Mouse (Mus musculus) lung, embryonic 14.5 days (tissue): ENCODE results near the gene Ctrc. TPM values are rescaled to one million over a fixed set of nuclear protein-coding genes. Genes with fewer than 3 reads are reported as not detected.

Experiments used
- ATAC-seq: fragments of 200-750 bp; cut with Nextera tagmentation; 2 replicates; pipeline ENCODE4 v1.8.0; 2017; ENCODE audit warnings: mild to moderate bottlenecking, moderate TSS enrichment, moderate library complexity; ENCODE audit not compliant: insufficient read depth
- DNase-seq: peaks from one replicate; pipeline ENCODE4 v3.0.0-alpha.2; 2015
- H3K27ac ChIP-seq: fragments of 300-500 bp; sonication (generic); 2 replicates; pipeline ENCODE4 v1.5.1; 2014; ENCODE audit warnings: low read depth, mild to moderate bottlenecking, moderate library complexity
- H3K27me3 ChIP-seq: fragments of 300-500 bp; sonication (generic); 2 replicates; pipeline ENCODE4 v1.6.1; 2014; ENCODE audit warnings: low read length, control low read depth; ENCODE audit not compliant: insufficient read depth
- H3K36me3 ChIP-seq: fragments of 300-500 bp; sonication (generic); 2 replicates; pipeline ENCODE4 v1.6.1; 2014; ENCODE audit warnings: control low read depth; ENCODE audit not compliant: insufficient read depth
- H3K4me1 ChIP-seq: fragments of 300-500 bp; sonication (generic); 2 replicates; pipeline ENCODE4 v1.6.1; 2014; ENCODE audit warnings: antibody characterized with exemption, control low read depth; ENCODE audit not compliant: insufficient read depth
- H3K4me2 ChIP-seq: fragments of 300-500 bp; sonication (generic); 2 replicates; pipeline ENCODE4 v1.6.1; 2014; ENCODE audit warnings: mild to moderate bottlenecking
- H3K4me3 ChIP-seq: fragments of 300-500 bp; sonication (generic); 2 replicates; pipeline ENCODE4 v1.5.1; 2014; ENCODE audit warnings: low read depth, low read length
- H3K9ac ChIP-seq: fragments of 300-500 bp; sonication (generic); 2 replicates; pipeline ENCODE4 v1.6.1; 2014
- H3K9me3 ChIP-seq: fragments of 300-500 bp; sonication (generic); 2 replicates; pipeline ENCODE4 v1.6.1; 2016; ENCODE audit warnings: low read depth, low read length, control low read depth
- CTCF ChIP-seq: IDR thresholded peaks from 2 replicates; pipeline ENCODE4 v1.5.1; 2016; ENCODE audit warnings: antibody characterized with exemption, low read depth
- WGBS: fragments of 180-500 bp; shearing (Covaris S2); extraction: QIAGEN DNeasy Blood & Tissue Kit; methylation state at CpG from one replicate; pipeline ENCODE4 v1.1.7; 2014; 5-methylcytosine and 5-hydroxymethylcytosine counted together
- polyA plus RNA-seq: library from polyadenylated mRNA; unstranded; fragments of >200 nt; fragmentation: Nextera tagmentation; extraction: Ambion mirVana; gene quantifications from 2 replicates; pipeline ENCODE4 v1.2.1, GENCODE M21; 2014

Gene Ctrc
- polyA plus RNA-seq, 1 experiment from 2014 or later, result not detected

- Histone ChIP-seq H3K4me1 (peaks cover 11% of the 10 kb centered on the region), H3K36me3 (peaks cover 28% of the 10 kb centered on the region), H3K27me3 (no peaks in the 10 kb centered on the region), H3K9me3 (no peaks in the 10 kb centered on the region), H3K4me3 (no peak overlapping the region), H3K4me2 (no peak overlapping the region), H3K9ac (no peak overlapping the region), H3K27ac (no peak overlapping the region)
- no peak for ATAC-seq
- TF ChIP-seq CTCF, result no peak
- WGBS, result 81% methylated on average over 17 of the region's 17 CpGs
- DNase-seq, result no peak
Observed at GRCm38 (mm10) chr4:141861591-141862295, 15.6 kb upstream of the Ctrc start.

GRCm38 (mm10) chr4:141860246-141860841, 14.2 kb upstream of the Ctrc start:
- Histone ChIP-seq H3K27me3 (no peaks in the 10 kb centered on the region), H3K9ac (no peak overlapping the region), H3K9me3 (no peaks in the 10 kb centered on the region), H3K27ac (no peak overlapping the region), H3K4me3 (no peak overlapping the region), H3K36me3 (peaks cover 25% of the 10 kb centered on the region), H3K4me2 (no peak overlapping the region), H3K4me1 (0 out of 2 replicates have a peak, but pooled peaks cover 5% of the 10 kb centered on the region)
- no peak for ATAC-seq
- 70% methylated on average over 19 of the region's 19 CpGs for WGBS
- DNase-seq, result no peak
- no peak for TF ChIP-seq CTCF

GRCm38 (mm10) chr4:141859351-141859750, 13.2 kb upstream of the Ctrc start:
- no peak overlapping the region for H3K4me2 ChIP-seq
- no peaks in the 10 kb centered on the region for H3K9me3 ChIP-seq
- no peak for TF ChIP-seq CTCF
- no peak overlapping the region for H3K4me3 ChIP-seq
- no peak for ATAC-seq
- peaks cover 25% of the 10 kb centered on the region for H3K36me3 ChIP-seq
- H3K27ac ChIP-seq, result no peak overlapping the region
- no peak overlapping the region for H3K9ac ChIP-seq
- H3K27me3 ChIP-seq, result no peaks in the 10 kb centered on the region
- no peak for DNase-seq
- 94% methylated on average over 14 of the region's 14 CpGs for WGBS
- H3K4me1 ChIP-seq, result 0 out of 2 replicates have a peak, but pooled peaks cover 5% of the 10 kb centered on the region

- peak overlapping the region; percentile 36; the same call in 1 of the 2 replicates for H3K27ac ChIP-seq
- no peaks in the 10 kb centered on the region for H3K9me3 ChIP-seq
- H3K9ac ChIP-seq, result no peak overlapping the region
- H3K4me1 ChIP-seq, result 0 out of 2 replicates have a peak, but pooled peaks cover 5% of the 10 kb centered on the region
- no peak for TF ChIP-seq CTCF
- H3K4me2 ChIP-seq, result no peak overlapping the region
- no peak overlapping the region for H3K4me3 ChIP-seq
- peaks cover 25% of the 10 kb centered on the region for H3K36me3 ChIP-seq
- ATAC-seq (no peak), DNase-seq (peak; percentile 61)
- no peaks in the 10 kb centered on the region for H3K27me3 ChIP-seq
- WGBS, result 77% methylated on average over 20 of the region's 20 CpGs
Observed at GRCm38 (mm10) chr4:141858501-141858900, 12.3 kb upstream of the Ctrc start.

GRCm38 (mm10) chr4:141857422-141857930, 11.3 kb upstream of the Ctrc start:
- Histone ChIP-seq H3K27me3 (no peaks in the 10 kb centered on the region), H3K27ac (no peak overlapping the region), H3K9ac (no peak overlapping the region), H3K36me3 (peaks cover 25% of the 10 kb centered on the region), H3K9me3 (no peaks in the 10 kb centered on the region), H3K4me2 (no peak overlapping the region), H3K4me1 (0 out of 2 replicates have a peak, but pooled peaks cover 5% of the 10 kb centered on the region), H3K4me3 (no peak overlapping the region)
- TF ChIP-seq CTCF, result peak; percentile 99
- ATAC-seq, result peak; percentile 80
- DNase-seq, result peak; percentile 91
- WGBS, result 16% methylated on average over 10 of the region's 10 CpGs

GRCm38 (mm10) chr4:141853437-141853836, 7.3 kb upstream of the Ctrc start:
- 74% methylated on average over 9 of the region's 9 CpGs for WGBS
- H3K36me3 ChIP-seq, result no peaks in the 10 kb centered on the region
- no peak overlapping the region for H3K27ac ChIP-seq
- ATAC-seq (no peak), DNase-seq (peak; percentile 73)
- no peak overlapping the region for H3K9ac ChIP-seq
- no peak overlapping the region for H3K4me2 ChIP-seq
- no peak overlapping the region for H3K4me3 ChIP-seq
- TF ChIP-seq CTCF, result peak; percentile 78
- no peaks in the 10 kb centered on the region for H3K9me3 ChIP-seq
- 0 out of 2 replicates have a peak, but pooled peaks cover 5% of the 10 kb centered on the region for H3K4me1 ChIP-seq
- H3K27me3 ChIP-seq, result no peaks in the 10 kb centered on the region

DNA sequence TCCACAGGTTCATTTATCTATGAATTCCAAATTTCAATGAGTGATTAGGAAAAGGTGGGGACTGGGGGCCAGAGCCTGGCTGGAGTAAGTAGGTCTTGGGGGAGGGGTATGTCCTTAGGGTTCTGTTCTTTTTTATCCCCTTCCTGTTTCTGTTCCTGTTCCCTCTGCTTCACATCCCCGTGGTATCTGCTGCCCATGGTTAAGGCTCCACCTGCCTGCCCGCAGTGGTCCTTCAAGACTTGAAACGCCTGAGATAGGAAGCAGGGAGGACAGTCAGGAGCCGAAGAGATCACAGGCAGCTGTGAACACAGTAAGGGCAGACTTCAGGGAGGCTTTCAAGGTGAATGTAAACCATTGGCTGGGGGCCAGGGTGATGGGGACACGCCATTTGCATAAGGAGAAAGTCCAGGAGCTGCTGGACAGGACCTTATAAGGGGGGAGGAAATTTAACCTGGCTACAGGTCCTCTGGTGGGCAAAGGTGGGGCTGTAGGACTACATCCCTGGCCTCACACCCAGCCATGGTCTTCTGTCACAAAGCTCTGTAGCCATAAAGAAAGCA, 11.5 kb downstream of the Ctrc start:
- Histone ChIP-seq H3K4me3 (no peak overlapping the region), H3K4me2 (no peak overlapping the region), H3K9ac (no peak overlapping the region), H3K27ac (no peak overlapping the region), H3K36me3 (no peaks in the 10 kb centered on the region), H3K27me3 (no peaks in the 10 kb centered on the region), H3K9me3 (no peaks in the 10 kb centered on the region), H3K4me1 (no peaks in the 10 kb centered on the region)
- no peak for TF ChIP-seq CTCF
- no peak for ATAC-seq
- DNase-seq, result no peak
- 45% methylated on average over 5 of the region's 5 CpGs for WGBS
